Mouse (Mus musculus) monocyte, adult 5-6 weeks (primary cell): ENCODE data around the gene Coq5. TPM values are rescaled to one million over a fixed set of nuclear protein-coding genes. Genes with fewer than 3 reads are reported as not detected.

Experiments used
- ATAC-seq: fragments of 153-309, 156-312 bp; replicated peaks from 2 replicates; pipeline ENCODE4 v1.8.0; 2017; ENCODE audit warnings: mild to moderate bottlenecking; ENCODE audit not compliant: low TSS enrichment, insufficient number of reproducible peaks, severe bottlenecking, poor library complexity, low FRiP score
- total RNA-seq: library from RNA; stranded (forward); fragments of 200-1000, 200-491, 200-594 nt; gene quantifications from 3 replicates; pipeline ENCODE4 v1.2.3, GENCODE M21; 2017

Gene Coq5
- 41.4 to 45.3 TPM (median 44.4 TPM) in 3 replicates for total RNA-seq

GRCm38 (mm10) chr5:115279226-115280049 is at the start of gene Coq5:
Gene Coq5 (plus strand): TSS chr5:115279666.
- ATAC-seq, result peak; percentile 83

- ATAC-seq, result no peak
Observed at GRCm38 (mm10) chr5:115230830-115231551, 48.5 kb upstream of the Coq5 start.

DNA sequence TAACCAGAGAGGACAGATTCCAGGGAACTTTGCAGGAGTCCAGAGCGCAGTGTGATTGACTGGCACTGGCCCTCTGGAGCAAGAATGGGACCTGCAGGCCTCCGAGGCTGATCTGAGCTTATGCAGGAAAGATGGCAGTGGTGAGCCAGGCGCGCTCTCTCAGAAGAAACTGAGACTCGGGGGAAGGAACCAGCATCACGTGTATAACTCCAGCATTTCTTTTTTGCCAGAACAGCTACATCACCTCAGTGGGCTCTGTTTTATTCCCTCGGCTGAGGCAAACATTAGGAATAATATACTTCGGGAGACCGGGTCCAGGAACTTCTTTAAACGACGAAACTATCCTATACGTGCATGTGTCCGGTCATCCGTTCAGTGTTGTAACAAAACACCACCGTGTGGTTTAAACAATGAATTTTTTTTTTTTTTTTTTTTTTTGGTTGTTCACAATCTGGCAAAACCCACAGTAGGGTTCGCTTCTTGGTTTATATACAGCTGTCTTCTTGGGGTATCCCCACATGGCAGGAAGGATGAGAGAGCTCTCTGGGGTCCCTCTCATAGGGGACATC is 47.8 kb upstream of the Coq5 start:
- ATAC-seq, result no peak

DNA sequence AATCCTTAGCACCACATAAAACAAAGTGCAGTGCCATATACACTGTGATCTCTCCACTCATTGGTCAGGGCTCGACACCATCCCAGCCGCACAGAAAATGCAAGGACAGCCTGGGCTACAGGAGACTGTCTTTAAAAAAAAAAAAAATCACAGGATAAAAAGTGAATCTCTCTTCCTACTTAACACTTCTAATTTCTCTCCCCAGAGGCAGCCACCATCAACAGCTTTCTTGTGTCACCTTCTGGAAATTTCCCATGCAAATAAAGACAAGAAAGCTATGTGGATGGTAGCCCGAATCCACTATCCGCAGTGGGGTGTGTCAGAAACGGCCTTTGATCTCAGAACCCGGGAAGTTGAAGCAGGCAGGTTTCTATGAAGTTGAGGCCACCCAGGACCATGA is 47.0 kb upstream of the Coq5 start:
- no peak for ATAC-seq

GRCm38 (mm10) chr5:115233031-115233780 is 46.3 kb upstream of the Coq5 start:
- ATAC-seq, result no peak

- ATAC-seq, result no peak
Observed at GRCm38 (mm10) chr5:115234519-115234918, 44.9 kb upstream of the Coq5 start.

GRCm38 (mm10) chr5:115235323-115235771 is 44.1 kb upstream of the Coq5 start:
- 0 out of 2 replicates have a peak, but pooled peaks have one; percentile 4 for ATAC-seq

DNA sequence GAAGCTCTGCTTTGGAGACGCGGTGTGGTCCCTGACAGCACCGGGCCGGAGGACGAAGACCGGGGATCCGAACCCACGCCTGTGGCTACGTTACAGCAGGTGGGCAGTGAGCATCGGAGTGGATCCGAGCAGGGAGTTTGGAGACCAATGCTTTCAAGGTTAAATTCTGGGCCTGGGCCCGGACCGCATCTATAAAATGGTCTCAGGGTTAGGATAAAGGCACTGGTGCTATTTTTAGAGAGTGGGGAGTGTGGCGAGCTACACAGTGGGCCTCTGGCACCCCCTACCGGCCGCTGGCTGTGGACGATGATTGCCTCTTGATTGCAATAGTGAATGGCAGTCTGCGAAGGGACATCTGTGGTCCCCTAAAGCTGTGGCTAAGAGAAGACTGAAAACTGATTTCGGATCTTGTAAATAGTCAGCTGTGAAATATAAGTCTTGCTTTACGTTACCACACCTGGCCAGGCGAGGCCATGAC is 43.6 kb upstream of the Coq5 start, which contains the start of gene Pop5:
Gene Pop5, plus strand, starts transcription at position 51 of the 478 bp plus-strand sequence.
- ATAC-seq, result peak; percentile 81

GRCm38 (mm10) chr5:115237803-115238728 is 41.4 kb upstream of the Coq5 start:
- peak; percentile 70 for ATAC-seq

- ATAC-seq, result no peak
Observed at GRCm38 (mm10) chr5:115238729-115239195, 40.7 kb upstream of the Coq5 start.

DNA sequence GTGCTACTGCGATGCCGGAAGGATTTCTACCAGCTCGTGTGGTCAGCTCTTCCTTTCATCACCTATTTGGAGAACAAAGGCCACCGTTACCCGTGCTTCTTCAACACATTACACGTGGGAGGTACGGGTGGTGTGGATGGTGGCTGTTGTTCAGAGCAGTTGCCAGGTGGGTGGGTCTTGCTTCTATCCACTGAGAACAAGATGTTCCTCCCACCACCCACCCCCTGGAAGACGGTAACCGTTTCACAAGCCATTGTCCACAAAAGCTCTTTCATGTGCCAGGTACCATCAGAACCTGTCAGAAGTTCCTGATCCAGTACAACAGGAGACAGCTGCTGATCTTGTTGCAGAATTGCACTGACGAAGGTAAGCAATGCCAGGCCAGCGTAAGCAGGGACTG is 39.3 kb upstream of the Coq5 start:
- no peak for ATAC-seq

GRCm38 (mm10) chr5:115255472-115255871 is 24.0 kb upstream of the Coq5 start:
- ATAC-seq, result no peak

DNA sequence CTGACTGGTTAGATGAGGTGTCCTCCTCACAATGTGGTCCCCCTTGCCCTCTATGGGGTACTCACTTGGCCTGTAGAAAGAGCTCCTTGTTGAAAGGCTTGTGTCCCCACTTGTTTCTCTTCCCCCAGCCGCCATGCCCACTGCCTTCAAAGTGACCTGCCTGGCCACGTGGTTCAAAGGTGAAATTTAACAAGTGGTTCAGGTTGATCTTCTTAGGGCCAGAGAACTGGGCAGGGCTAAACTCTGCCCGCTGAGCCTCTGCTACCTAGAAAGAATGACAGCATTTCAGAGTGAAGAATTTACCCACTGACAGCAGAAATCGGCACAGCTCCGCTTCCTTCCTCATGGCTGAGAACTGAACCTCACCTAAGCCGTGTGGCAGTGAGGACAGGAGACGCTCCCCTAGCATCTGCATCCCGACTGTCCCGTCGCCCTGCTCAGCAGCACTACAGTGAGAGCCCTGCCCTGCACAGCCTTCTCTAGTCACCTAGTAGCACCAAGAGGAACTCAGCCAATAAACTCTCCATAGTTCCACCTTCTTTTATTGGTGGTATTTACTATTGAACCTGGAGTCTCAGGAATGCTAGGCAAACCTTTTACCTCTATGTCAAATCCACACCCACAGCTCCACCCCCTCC is 22.4 kb upstream of the Coq5 start:
- ATAC-seq, result no peak

- ATAC-seq, result no peak; the same call in 1 of the 2 replicates
Observed at GRCm38 (mm10) chr5:115260356-115260755, 19.1 kb upstream of the Coq5 start.

DNA sequence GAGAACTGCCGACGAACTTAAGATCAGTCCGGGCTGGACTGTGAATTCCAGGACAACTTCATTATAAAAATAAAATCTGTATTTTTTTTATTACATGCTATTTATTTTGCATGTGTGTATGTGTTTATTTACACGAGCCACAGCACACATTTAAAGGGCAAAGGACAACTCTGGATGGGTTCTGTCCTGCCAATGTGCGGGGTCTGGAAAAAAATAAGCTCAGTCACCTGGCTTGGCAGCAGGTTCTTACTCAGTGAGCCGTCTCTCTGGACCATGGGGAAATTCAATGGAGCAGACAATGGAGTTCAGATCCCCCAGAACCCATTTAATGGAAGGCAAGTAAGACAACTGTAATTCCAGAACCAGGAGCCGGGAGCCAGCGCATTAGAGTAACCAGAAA is 18.3 kb upstream of the Coq5 start:
- ATAC-seq, result no peak

DNA sequence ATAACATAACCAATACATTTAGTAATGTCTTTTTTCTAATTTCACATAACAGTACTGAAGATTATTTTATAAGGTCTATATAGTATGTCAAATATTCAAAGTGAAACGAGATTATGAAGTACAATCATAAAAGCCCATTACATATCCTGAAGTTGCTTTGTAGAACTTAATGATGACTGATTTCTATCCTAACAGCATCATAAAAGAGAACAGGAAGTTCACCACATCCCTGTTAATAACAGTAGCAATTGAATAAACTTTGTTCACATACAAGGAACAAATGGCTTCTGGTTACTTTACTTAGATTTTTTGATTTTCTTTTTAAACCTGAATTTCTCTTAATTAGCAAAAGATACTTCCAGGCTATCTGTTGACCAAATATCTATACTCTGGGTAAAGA is 17.6 kb upstream of the Coq5 start:
- ATAC-seq, result no peak
